Mouse (Mus musculus) CD4-positive, CD25-positive, alpha-beta regulatory T cell, adult 2 months (primary cell): ENCODE data around the gene S100a7a.

Experiments used
- DNase-seq: peaks from one replicate; pipeline ENCODE4 v3.0.0-alpha.2; 2012; ENCODE audit warnings: low read depth, low spot score

Gene S100a7a

GRCm38 (mm10) chr3:90627807-90628206, 26.0 kb upstream of the S100a7a start:
- DNase-seq, result peak; percentile 60

GRCm38 (mm10) chr3:90629298-90629697, 24.5 kb upstream of the S100a7a start:
- DNase-seq, result no peak

- no peak for DNase-seq
These were observed 21.8 kb upstream of the S100a7a start for GRCm38 (mm10) chr3:90631984-90632383.

- DNase-seq, result no peak
These were observed 15.1 kb upstream of the S100a7a start for GRCm38 (mm10) chr3:90638511-90639275.

GRCm38 (mm10) chr3:90639511-90640154, 14.2 kb upstream of the S100a7a start:
- peak; percentile 80 for DNase-seq

- no peak for DNase-seq
These were observed 12.8 kb upstream of the S100a7a start for GRCm38 (mm10) chr3:90640981-90641380.

GRCm38 (mm10) chr3:90644220-90644619, 9.6 kb upstream of the S100a7a start:
- DNase-seq, result peak; percentile 73

- DNase-seq, result no peak
These were observed 6.5 kb upstream of the S100a7a start for GRCm38 (mm10) chr3:90647291-90647690.

- DNase-seq, result no peak
These were observed 4.8 kb upstream of the S100a7a start for GRCm38 (mm10) chr3:90648981-90649380.

GRCm38 (mm10) chr3:90649832-90650231, 4.0 kb upstream of the S100a7a start:
- DNase-seq, result no peak

GRCm38 (mm10) chr3:90652878-90653508, 824 bp upstream of the S100a7a start:
- peak; percentile 78 for DNase-seq

- peak; percentile 7 for DNase-seq
These were observed 3.6 kb downstream of the S100a7a start for GRCm38 (mm10) chr3:90657405-90657804.

GRCm38 (mm10) chr3:90659364-90660044, 5.7 kb downstream of the S100a7a start:
- DNase-seq, result no peak

- DNase-seq, result peak; percentile 36
These were observed 10.4 kb downstream of the S100a7a start for GRCm38 (mm10) chr3:90664219-90664618.

- DNase-seq, result no peak
These were observed 15.0 kb downstream of the S100a7a start, which contains the start of gene S100a8 for GRCm38 (mm10) chr3:90668846-90669245. Gene S100a8, plus strand, starts transcription at chr3:90668978.

- no peak for DNase-seq
These were observed 24.8 kb downstream of the S100a7a start for GRCm38 (mm10) chr3:90678656-90679055.

GRCm38 (mm10) chr3:90683929-90684328, 30.1 kb downstream of the S100a7a start:
- DNase-seq, result no peak

GRCm38 (mm10) chr3:90686835-90687234, 33.0 kb downstream of the S100a7a start:
- no peak for DNase-seq

GRCm38 (mm10) chr3:90693496-90693895, 39.7 kb downstream of the S100a7a start:
- no peak for DNase-seq

- no peak for DNase-seq
These were observed 41.8 kb downstream of the S100a7a start, which contains the start of gene S100a9 for GRCm38 (mm10) chr3:90695613-90696012. Gene S100a9, minus strand, starts transcription at chr3:90695721.

GRCm38 (mm10) chr3:90702244-90702643, 48.4 kb downstream of the S100a7a start:
- no peak for DNase-seq
